Mouse (Mus musculus): ENCODE measurements around the gene Mettl26. TPM values are rescaled to one million over a fixed set of nuclear protein-coding genes. Genes with fewer than 3 reads are reported as not detected.
A peak's percentile ranks its signal among the peaks of the same experiment; 100 is the strongest.

Gene Mettl26
- polyA plus RNA-seq, 1 experiment from 2014 or later: 73.9 TPM

DNA sequence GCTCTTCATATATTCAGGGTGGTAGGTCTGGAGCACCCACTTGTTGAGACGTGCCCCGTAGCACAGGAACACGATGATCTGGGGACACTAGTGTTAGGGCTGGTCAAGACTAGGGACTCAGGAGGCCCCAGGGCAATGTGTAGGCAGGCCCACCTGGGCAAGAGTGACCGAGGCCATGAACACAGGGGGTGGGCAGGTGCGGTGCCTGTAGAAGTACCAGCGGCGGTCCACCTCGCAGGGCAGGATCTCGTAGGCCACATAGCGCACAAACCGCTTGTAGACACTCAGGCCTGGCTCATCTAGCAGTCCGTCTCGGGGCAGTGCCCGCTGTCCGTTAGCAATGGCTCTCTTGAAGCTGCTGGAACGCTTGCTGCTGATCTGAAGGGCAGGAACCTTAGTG, 39.1 kb upstream of the Mettl26 start:
- Histone ChIP-seq H3K4me2 (ENCODE audit: low read depth, low read length) (peak overlapping the region; percentile 72), H3K4me3 (ENCODE audit: low read depth, low read length) (0 out of 2 replicates have a peak overlapping the region, but pooled peaks have one; percentile 9), H3K27me3 (ENCODE audit: control insufficient read depth, insufficient read depth, low read length) (no peaks in the 10 kb centered on the region), H3K27ac (ENCODE audit: low read depth, low read length) (no peak overlapping the region), H3K9ac (replicated peaks; ENCODE audit: low read depth, low read length) (peak overlapping the region; percentile 73; the same call in 1 of the 2 replicates), H3K4me1 (ENCODE audit: control insufficient read depth, insufficient read depth, low read length) (peaks cover 55% of the 10 kb centered on the region), H3K36me3 (ENCODE audit: control insufficient read depth, insufficient read depth, low read length) (peaks cover 22% of the 10 kb centered on the region), H3K9me3 (ENCODE audit: control insufficient read depth, low read length) (no peaks in the 10 kb centered on the region)
- WGBS: 94% methylated on average over 16 of the region's 16 CpGs
- no peak for ATAC-seq (ENCODE audit: low read depth)

DNA sequence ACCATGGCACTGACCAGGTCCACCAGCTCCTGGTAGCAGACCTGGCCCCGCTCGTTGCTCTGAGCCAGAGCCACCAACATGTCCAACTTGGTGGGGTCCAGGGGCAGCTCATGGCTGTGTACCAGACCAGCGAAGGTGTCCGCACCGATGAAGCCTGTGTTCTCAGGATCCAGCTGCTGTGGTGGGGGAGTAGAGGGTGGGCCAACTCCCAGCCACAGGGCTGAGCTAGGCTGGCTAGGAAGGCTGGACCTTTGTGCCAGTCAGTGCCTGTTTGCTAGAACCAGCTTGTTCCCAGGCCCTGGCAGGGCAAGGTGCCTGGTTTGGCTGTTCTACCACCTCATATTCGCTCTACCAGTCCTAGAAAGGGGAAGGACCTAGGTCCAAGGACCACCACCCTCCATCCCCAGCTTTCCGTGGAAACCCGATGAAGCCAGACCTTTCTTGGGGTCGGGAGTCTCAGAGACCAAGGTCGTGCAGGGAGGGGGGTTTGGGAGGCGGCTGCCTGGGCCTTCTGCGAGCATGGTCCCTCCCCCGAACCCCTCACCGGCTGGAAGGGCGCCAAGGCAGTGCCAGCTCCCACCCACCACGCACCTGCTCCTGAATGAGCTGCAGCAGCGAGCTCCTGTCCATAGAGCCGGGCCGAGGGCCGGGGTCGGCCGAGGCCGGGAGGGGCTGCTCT, 38.3 kb upstream of the Mettl26 start:
- H3K9ac ChIP-seq (replicated peaks; ENCODE audit: low read depth, low read length): peak overlapping the region; percentile 73
- no peak for ATAC-seq (ENCODE audit: low read depth)
- peak overlapping the region; percentile 83 for H3K27ac ChIP-seq (ENCODE audit: low read depth, low read length)
- no peaks in the 10 kb centered on the region for H3K27me3 ChIP-seq (ENCODE audit: control insufficient read depth, insufficient read depth, low read length)
- peaks cover 22% of the 10 kb centered on the region for H3K36me3 ChIP-seq (ENCODE audit: control insufficient read depth, insufficient read depth, low read length)
- H3K9me3 ChIP-seq (ENCODE audit: control insufficient read depth, low read length): no peaks in the 10 kb centered on the region
- peak overlapping the region; percentile 38 for H3K4me3 ChIP-seq (ENCODE audit: low read depth, low read length)
- 20% methylated on average over 23 of the region's 23 CpGs for WGBS
- H3K4me1 ChIP-seq (ENCODE audit: control insufficient read depth, insufficient read depth, low read length): peaks cover 48% of the 10 kb centered on the region
- peak overlapping the region; percentile 72 for H3K4me2 ChIP-seq (ENCODE audit: low read depth, low read length)

DNA sequence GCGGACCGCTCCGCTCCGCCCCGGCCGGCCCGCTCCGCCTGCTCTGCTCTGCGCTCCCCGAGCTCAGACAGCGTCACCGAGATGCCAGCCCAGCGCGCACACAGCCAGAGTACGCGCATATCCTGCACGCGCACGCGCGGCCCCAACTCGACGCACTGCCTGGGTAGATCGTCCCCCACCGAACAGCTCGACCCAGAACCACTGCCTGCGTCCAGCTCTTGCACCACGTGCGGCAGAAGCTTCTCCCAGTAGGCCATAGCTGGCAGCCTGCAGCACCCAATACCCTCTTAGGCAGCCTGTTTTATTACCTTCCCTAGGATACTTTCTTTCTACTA, 37.8 kb upstream of the Mettl26 start, which contains the start of gene Rhbdl1:
Rhbdl1 (minus strand) TSS at position 220 of the 335 bp plus-strand sequence.
- Histone ChIP-seq H3K27ac (ENCODE audit: low read depth, low read length) (peak within 1 kb of the TSS; percentile 83), H3K4me2 (ENCODE audit: low read depth, low read length) (peak within 1 kb of the TSS; percentile 72), H3K4me3 (ENCODE audit: low read depth, low read length) (peak within 1 kb of the TSS; percentile 38), H3K9ac (replicated peaks; ENCODE audit: low read depth, low read length) (peak within 1 kb of the TSS; percentile 73), H3K4me1 (ENCODE audit: control insufficient read depth, insufficient read depth, low read length) (peaks cover 42% of the 10 kb centered on the region), H3K27me3 (ENCODE audit: control insufficient read depth, insufficient read depth, low read length) (no peaks in the 10 kb centered on the region), H3K36me3 (ENCODE audit: control insufficient read depth, insufficient read depth, low read length) (peaks cover 26% of the 10 kb centered on the region), H3K9me3 (ENCODE audit: control insufficient read depth, low read length) (no peaks in the 10 kb centered on the region)
- peak; percentile 19; the same call in 1 of the 2 replicates for ATAC-seq (ENCODE audit: low read depth)
- WGBS: 2% methylated on average over 26 of the region's 29 CpGs

- H3K27ac ChIP-seq (ENCODE audit: low read depth, low read length): peak overlapping the region; percentile 83
- H3K4me2 ChIP-seq (ENCODE audit: low read depth, low read length): peak overlapping the region; percentile 72
- H3K36me3 ChIP-seq (ENCODE audit: control insufficient read depth, insufficient read depth, low read length): peaks cover 28% of the 10 kb centered on the region
- H3K9me3 ChIP-seq (ENCODE audit: control insufficient read depth, low read length): no peaks in the 10 kb centered on the region
- 0 out of 2 replicates have a peak overlapping the region, but pooled peaks have one; percentile 38 for H3K4me3 ChIP-seq (ENCODE audit: low read depth, low read length)
- no peak overlapping the region for H3K9ac ChIP-seq (replicated peaks; ENCODE audit: low read depth, low read length)
- no peaks in the 10 kb centered on the region for H3K27me3 ChIP-seq (ENCODE audit: control insufficient read depth, insufficient read depth, low read length)
- 18% methylated on average over 3 of the region's 3 CpGs for WGBS
- peaks cover 42% of the 10 kb centered on the region for H3K4me1 ChIP-seq (ENCODE audit: control insufficient read depth, insufficient read depth, low read length)
- ATAC-seq (ENCODE audit: low read depth): no peak
Observed at GRCm38 (mm10) chr17:25837533-25837932, 37.3 kb upstream of the Mettl26 start.

GRCm38 (mm10) chr17:25838904-25839303, 36.0 kb upstream of the Mettl26 start:
- no peak for ATAC-seq (ENCODE audit: low read depth)
- no peak overlapping the region for H3K4me2 ChIP-seq (ENCODE audit: low read depth, low read length)
- 91% methylated on average over 4 of the region's 4 CpGs for WGBS
- no peak overlapping the region for H3K9ac ChIP-seq (replicated peaks; ENCODE audit: low read depth, low read length)
- H3K9me3 ChIP-seq (ENCODE audit: control insufficient read depth, low read length): no peaks in the 10 kb centered on the region
- H3K4me1 ChIP-seq (ENCODE audit: control insufficient read depth, insufficient read depth, low read length): peaks cover 44% of the 10 kb centered on the region
- no peaks in the 10 kb centered on the region for H3K27me3 ChIP-seq (ENCODE audit: control insufficient read depth, insufficient read depth, low read length)
- peaks cover 28% of the 10 kb centered on the region for H3K36me3 ChIP-seq (ENCODE audit: control insufficient read depth, insufficient read depth, low read length)
- H3K4me3 ChIP-seq (ENCODE audit: low read depth, low read length): no peak overlapping the region
- H3K27ac ChIP-seq (ENCODE audit: low read depth, low read length): no peak overlapping the region

GRCm38 (mm10) chr17:25839455-25840235, 35.2 kb upstream of the Mettl26 start:
- H3K9ac ChIP-seq (replicated peaks; ENCODE audit: low read depth, low read length): no peak overlapping the region
- no peak for ATAC-seq (ENCODE audit: low read depth)
- WGBS: 85% methylated on average over 14 of the region's 14 CpGs
- no peak overlapping the region for H3K4me2 ChIP-seq (ENCODE audit: low read depth, low read length)
- H3K9me3 ChIP-seq (ENCODE audit: control insufficient read depth, low read length): no peaks in the 10 kb centered on the region
- no peak overlapping the region for H3K4me3 ChIP-seq (ENCODE audit: low read depth, low read length)
- H3K27ac ChIP-seq (ENCODE audit: low read depth, low read length): no peak overlapping the region
- peaks cover 38% of the 10 kb centered on the region for H3K4me1 ChIP-seq (ENCODE audit: control insufficient read depth, insufficient read depth, low read length)
- H3K36me3 ChIP-seq (ENCODE audit: control insufficient read depth, insufficient read depth, low read length): peaks cover 28% of the 10 kb centered on the region
- H3K27me3 ChIP-seq (ENCODE audit: control insufficient read depth, insufficient read depth, low read length): no peaks in the 10 kb centered on the region

DNA sequence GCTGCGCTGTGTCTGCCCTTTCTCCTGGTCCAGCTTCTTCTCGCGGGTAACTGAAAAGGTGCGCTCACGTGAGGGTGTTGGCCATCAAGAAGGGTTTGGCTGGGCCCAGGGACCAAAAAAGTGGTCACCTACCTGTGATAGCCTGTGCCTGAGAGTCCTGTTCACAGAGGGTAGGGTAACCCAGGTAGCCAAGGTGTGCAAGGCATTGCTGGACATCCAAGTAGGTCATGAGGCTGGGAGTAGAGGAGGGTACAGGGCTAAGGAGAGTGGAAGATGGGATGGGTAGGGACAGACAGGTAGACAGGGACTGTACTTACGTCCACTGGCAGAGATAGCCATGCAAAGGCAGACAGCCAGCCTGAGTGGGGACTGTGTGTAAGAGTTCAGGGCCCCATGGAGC, 34.4 kb upstream of the Mettl26 start:
- no peak for ATAC-seq (ENCODE audit: low read depth)
- Histone ChIP-seq H3K9ac (replicated peaks; ENCODE audit: low read depth, low read length) (no peak overlapping the region), H3K9me3 (ENCODE audit: control insufficient read depth, low read length) (no peaks in the 10 kb centered on the region), H3K27me3 (ENCODE audit: control insufficient read depth, insufficient read depth, low read length) (no peaks in the 10 kb centered on the region), H3K27ac (ENCODE audit: low read depth, low read length) (no peak overlapping the region), H3K4me1 (ENCODE audit: control insufficient read depth, insufficient read depth, low read length) (peaks cover 32% of the 10 kb centered on the region), H3K4me2 (ENCODE audit: low read depth, low read length) (no peak overlapping the region), H3K4me3 (ENCODE audit: low read depth, low read length) (no peak overlapping the region), H3K36me3 (ENCODE audit: control insufficient read depth, insufficient read depth, low read length) (peaks cover 28% of the 10 kb centered on the region)
- WGBS: 93% methylated on average over 6 of the region's 6 CpGs

GRCm38 (mm10) chr17:25841117-25841880, 33.6 kb upstream of the Mettl26 start, which contains the start of gene Gm20683:
Gene Gm20683 (minus strand): TSS chr17:25841763.
- 95% methylated on average over 22 of the region's 22 CpGs for WGBS
- Histone ChIP-seq H3K9ac (replicated peaks; ENCODE audit: low read depth, low read length) (no peak within 1 kb of the TSS), H3K9me3 (ENCODE audit: control insufficient read depth, low read length) (no peaks in the 10 kb centered on the region), H3K27ac (ENCODE audit: low read depth, low read length) (no peak within 1 kb of the TSS), H3K4me2 (ENCODE audit: low read depth, low read length) (no peak within 1 kb of the TSS), H3K4me3 (ENCODE audit: low read depth, low read length) (no peak within 1 kb of the TSS), H3K27me3 (ENCODE audit: control insufficient read depth, insufficient read depth, low read length) (no peaks in the 10 kb centered on the region), H3K4me1 (ENCODE audit: control insufficient read depth, insufficient read depth, low read length) (peaks cover 24% of the 10 kb centered on the region), H3K36me3 (ENCODE audit: control insufficient read depth, insufficient read depth, low read length) (peaks cover 28% of the 10 kb centered on the region)
- no peak for ATAC-seq (ENCODE audit: low read depth)

Data from neural tube, embryonic 14.5 days (tissue).